Mouse (Mus musculus): ENCODE data around the gene Zfp382.
"Not testable (repeated sequence)": the region's sequence is repeated elsewhere in the genome, so short reads cannot be mapped to it uniquely, and the experiment has no call there.

The Zfp382 gene

GRCm38 (mm10) chr7:30154040-30154439 lies 32.3 kb downstream of the Zfp382 start:
- no peak for DNase-seq

- no peak for DNase-seq
Measured at GRCm38 (mm10) chr7:30155507-30155906, 33.8 kb downstream of the Zfp382 start.

- DNase-seq = no peak
Measured at GRCm38 (mm10) chr7:30163113-30163512, 41.4 kb downstream of the Zfp382 start.

- no peak for DNase-seq
Measured at GRCm38 (mm10) chr7:30164745-30165144, 43.0 kb downstream of the Zfp382 start.

GRCm38 (mm10) chr7:30168914-30169582 lies 47.3 kb downstream of the Zfp382 start:
- DNase-seq = no peak

DNA sequence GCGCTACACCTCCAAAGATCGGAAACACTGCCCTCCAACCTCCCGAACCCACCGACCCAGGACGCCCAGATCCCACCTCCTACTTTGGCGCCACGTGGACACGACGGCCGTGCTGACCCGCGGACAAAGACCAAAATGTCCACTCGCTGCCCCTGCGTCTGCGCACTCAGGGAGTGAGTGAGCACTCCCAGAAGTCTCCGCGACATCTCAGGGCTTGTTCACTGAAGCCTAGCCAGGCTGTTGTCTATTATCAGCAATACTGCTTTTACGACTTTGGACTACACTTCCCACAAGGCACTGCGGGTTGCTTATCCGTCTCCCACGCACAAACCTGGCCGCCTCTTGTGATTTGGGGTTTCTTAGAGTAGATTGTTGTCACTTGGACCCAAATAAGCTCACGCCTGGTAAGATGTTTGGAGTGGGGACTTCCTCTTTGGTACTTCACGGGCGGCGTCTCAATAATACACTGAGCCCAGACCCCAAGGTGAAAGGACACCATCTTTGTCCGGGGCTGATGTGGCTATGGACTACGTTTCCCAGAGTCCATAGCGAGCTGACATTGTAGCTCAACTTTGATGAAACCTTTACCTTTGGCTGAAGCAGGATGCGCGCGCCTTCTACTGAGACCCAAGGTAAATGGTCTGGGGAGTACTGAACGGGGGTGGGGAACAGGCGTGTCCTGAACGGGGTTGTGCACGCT lies 48.0 kb downstream of the Zfp382 start, which contains the start of gene Zfp146:
Gene Zfp146 (minus strand): TSS at position 168 of the 700 bp plus-strand sequence.
- peak; percentile 89 for DNase-seq

DNA sequence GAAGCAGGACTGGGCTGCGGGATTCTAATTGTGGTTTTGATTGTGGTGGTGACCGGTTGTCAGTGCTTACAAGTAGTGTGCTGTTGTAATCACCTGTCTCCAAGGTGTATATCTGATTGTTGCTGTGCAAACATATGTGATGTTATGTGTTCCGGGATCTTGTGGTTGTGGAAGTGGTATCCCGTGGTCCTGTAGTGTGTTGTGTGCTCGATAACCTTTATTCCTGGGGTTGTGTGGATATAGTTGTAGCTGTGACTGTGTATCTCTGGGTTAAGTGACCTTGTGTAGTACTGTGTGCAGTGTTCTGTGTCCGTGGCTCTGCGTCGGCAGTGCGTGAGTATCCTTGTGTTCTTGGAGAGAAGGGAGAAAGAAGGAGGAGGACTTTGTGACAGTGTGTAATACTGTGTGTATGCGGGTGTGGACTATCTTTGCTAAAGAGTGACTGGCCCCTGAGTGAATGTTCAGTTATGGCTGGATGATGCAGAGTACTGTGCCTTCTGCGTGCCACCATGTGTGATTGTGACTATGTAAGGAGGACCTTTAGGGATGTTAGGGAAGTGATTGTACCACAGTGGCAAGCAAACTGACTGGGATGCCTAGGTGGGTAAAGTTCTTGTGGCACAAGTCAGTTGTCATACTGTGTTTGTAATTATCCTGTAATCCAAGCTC lies 48.7 kb downstream of the Zfp382 start:
- DNase-seq = no peak

GRCm38 (mm10) chr7:30176474-30176873 lies 54.7 kb downstream of the Zfp382 start:
- peak; percentile 45 for DNase-seq

GRCm38 (mm10) chr7:30178256-30178655 lies 56.5 kb downstream of the Zfp382 start:
- DNase-seq = no peak

DNA sequence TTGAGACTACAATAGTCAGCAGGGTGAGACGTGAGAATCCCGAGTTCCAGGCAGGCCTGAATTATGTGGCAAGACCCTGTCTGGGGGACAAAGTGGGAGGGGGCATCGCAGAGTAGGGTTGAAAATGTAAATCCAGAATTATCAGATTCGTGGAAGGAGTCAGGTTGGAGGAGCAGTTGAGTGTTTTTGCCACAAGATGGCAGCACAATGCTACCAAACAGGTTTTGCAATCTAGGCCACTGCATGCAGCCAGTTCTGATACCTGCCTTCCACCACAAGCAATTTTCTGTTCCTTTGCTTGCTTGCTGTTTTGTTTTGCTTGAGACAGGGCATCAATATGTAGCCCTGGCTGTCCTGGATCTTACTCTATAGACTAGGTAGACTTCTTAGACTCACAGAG lies 59.6 kb downstream of the Zfp382 start:
- peak; percentile 83 for DNase-seq

- not testable (repeated sequence) for DNase-seq
Measured at GRCm38 (mm10) chr7:30181929-30182328, 60.2 kb downstream of the Zfp382 start.

DNA sequence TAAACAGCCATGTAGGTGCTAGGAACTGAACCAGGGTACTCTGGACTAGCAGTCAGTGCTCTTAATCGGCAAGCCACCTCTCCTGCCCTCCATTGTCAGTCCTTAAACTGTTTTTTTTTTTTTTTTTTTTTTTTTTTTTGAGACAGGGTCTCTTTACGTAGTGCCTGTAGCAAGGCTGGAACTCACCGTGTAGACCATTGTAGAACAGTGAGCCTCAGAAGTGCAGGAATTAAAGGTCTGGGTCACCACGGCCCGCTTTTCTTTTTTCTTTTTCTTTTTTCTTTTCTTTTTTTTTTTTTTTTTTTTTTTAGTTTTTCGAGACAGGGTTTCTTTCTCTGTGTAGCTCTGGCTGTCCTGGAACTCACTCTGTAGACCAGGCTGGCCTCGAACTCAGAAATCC lies 61.4 kb downstream of the Zfp382 start:
- DNase-seq = not testable (repeated sequence)

- DNase-seq = peak; percentile 87
Measured at GRCm38 (mm10) chr7:30183879-30184289, 62.1 kb downstream of the Zfp382 start, which contains the start of gene Cox7a1. Gene Cox7a1, plus strand, starts transcription at chr7:30184144.
